Mouse (Mus musculus): ENCODE measurements around the gene Card10. TPM values are rescaled to one million over a fixed set of nuclear protein-coding genes. Genes with fewer than 3 reads are reported as not detected.

Card10 gene
- polyA plus RNA-seq, 1 experiment from 2014 or later: 5.7 TPM

DNA sequence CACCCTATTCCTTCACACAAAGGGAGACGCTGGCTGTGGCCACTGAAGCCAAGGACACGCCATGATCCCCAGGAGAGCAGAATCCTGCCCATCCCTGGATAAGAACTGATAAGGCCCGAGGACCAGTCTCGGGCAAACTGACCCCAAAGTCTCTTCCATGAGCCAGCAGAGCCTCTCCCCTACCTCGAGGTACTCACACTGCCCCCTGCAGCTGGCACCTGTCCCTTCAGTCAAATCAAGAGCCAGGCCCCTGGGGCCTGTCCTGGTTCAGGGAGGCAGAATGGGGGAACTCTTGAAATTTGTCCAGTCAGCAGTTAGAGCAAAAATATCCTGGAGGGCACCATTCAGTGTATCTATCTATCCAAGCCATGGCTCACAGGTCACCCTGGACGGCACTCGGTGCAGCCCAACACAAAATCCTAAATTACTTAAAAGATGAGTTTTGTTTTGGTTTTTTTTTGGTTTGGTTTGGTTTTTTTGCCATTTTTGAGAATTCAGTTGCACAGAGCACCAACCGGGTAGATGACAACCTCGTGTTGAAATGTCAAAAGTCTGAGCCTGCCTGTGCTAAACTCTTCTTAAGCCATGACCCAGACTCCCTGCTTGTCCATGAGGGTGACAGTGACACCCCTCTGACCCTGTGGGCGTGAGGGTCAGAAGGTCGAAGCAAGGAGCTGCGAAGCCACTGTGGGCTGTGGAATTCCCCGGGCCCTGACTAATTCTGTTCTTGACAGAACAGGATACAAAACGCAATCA is 20.3 kb downstream of the Card10 start:
- no peak overlapping the region for H3K4me3 ChIP-seq
- no peaks in the 10 kb centered on the region for H3K9me3 ChIP-seq (replicated peaks)
- H3K9ac ChIP-seq: no peak overlapping the region
- WGBS: 65% methylated on average over 14 of the region's 14 CpGs
- ATAC-seq (replicated peaks; ENCODE audit: insufficient number of reproducible peaks, insufficient read depth, low FRiP score, low read depth): no peak
- no peaks in the 10 kb centered on the region for H3K36me3 ChIP-seq
- H3K4me1 ChIP-seq (replicated peaks): peaks cover 32% of the 10 kb centered on the region
- no peak overlapping the region for H3K27ac ChIP-seq
- no peak overlapping the region for H3K4me2 ChIP-seq
- no peaks in the 10 kb centered on the region for H3K27me3 ChIP-seq

DNA sequence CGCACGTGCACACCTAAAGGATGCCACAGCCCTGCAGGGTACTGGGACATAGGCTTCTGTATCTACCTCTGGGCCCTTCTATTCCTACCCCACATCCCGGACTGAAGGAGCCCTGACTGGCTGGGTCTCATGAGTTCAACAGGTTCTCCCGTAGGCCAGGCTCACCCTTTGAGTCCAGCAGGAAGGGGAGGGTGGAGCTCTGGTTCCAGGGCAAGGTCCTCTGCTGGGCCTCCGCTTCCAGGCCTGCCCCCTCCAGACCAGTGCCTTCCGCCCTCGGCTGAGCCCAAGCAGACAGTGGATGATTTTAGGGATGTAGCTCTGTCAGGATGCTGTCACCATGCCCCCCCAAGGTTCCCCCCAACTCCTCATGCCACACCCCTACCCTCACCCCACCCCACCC is 21.9 kb downstream of the Card10 start:
- ATAC-seq (replicated peaks; ENCODE audit: insufficient number of reproducible peaks, insufficient read depth, low FRiP score, low read depth): no peak
- H3K9ac ChIP-seq: no peak overlapping the region
- no peak overlapping the region for H3K4me3 ChIP-seq

DNA sequence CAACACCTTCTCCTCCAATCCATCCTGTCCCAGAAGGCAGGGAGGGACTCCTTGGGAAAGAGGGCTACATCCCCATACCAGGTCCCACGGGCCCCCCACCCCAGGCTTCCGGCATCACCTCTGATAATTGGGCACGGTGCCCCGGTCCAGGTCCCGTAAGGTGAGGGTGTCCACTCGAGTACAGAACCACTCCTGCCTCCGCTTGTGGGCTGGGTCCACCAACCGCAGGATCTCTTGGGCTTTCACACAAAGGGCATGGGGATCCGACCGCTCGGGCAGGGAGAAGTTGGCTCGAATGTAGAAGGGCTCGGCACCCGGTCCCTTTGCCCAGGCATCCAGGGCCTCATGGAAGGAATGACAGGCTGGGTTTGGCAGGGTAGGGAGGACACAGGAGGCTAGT is 22.5 kb downstream of the Card10 start:
- Histone ChIP-seq H3K27ac (no peak overlapping the region), H3K4me2 (no peak overlapping the region), H3K9ac (no peak overlapping the region), H3K9me3 (replicated peaks) (no peaks in the 10 kb centered on the region), H3K36me3 (peaks cover 13% of the 10 kb centered on the region; the same call in 1 of the 2 replicates), H3K27me3 (no peaks in the 10 kb centered on the region), H3K4me1 (replicated peaks) (peaks cover 14% of the 10 kb centered on the region), H3K4me3 (no peak overlapping the region)
- WGBS: 91% methylated on average over 14 of the region's 14 CpGs
- no peak for ATAC-seq (replicated peaks; ENCODE audit: insufficient number of reproducible peaks, insufficient read depth, low FRiP score, low read depth)

More for the DNA sequence above, 21.9 kb downstream of the Card10 start:
- H3K4me1 ChIP-seq (replicated peaks): peaks cover 17% of the 10 kb centered on the region
- H3K9me3 ChIP-seq (replicated peaks): no peaks in the 10 kb centered on the region
- 79% methylated on average over 7 of the region's 7 CpGs for WGBS
- no peak overlapping the region for H3K27ac ChIP-seq
- H3K4me2 ChIP-seq: no peak overlapping the region
- H3K27me3 ChIP-seq: no peaks in the 10 kb centered on the region
- H3K36me3 ChIP-seq: peaks cover 8% of the 10 kb centered on the region; the same call in 1 of the 2 replicates

DNA sequence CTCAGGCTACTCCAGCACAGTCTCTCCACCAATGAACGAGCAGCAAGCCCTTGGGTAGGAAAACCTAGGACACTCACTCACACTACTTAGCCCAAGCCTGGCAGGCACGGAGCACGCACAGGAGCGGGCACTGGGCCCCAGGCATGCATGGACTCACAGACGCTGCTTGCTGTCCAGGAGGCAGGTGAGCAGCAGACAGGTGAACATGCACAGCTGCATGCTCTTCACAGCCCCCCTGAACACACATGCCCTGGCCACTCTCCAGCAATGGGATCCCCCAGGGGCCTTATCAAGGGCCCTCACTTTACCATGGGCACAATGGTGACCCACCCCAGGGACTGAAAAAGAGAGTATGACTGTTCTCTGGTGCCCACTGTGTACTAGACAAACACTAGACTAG is 23.2 kb downstream of the Card10 start:
- Histone ChIP-seq H3K9ac (no peak overlapping the region), H3K4me2 (no peak overlapping the region), H3K36me3 (peaks cover 14% of the 10 kb centered on the region; the same call in 1 of the 2 replicates), H3K27me3 (no peaks in the 10 kb centered on the region), H3K4me1 (replicated peaks) (peaks cover 14% of the 10 kb centered on the region), H3K4me3 (no peak overlapping the region), H3K27ac (no peak overlapping the region), H3K9me3 (replicated peaks) (no peaks in the 10 kb centered on the region)
- WGBS: 90% methylated on average over 5 of the region's 5 CpGs
- no peak for ATAC-seq (replicated peaks; ENCODE audit: insufficient number of reproducible peaks, insufficient read depth, low FRiP score, low read depth)

DNA sequence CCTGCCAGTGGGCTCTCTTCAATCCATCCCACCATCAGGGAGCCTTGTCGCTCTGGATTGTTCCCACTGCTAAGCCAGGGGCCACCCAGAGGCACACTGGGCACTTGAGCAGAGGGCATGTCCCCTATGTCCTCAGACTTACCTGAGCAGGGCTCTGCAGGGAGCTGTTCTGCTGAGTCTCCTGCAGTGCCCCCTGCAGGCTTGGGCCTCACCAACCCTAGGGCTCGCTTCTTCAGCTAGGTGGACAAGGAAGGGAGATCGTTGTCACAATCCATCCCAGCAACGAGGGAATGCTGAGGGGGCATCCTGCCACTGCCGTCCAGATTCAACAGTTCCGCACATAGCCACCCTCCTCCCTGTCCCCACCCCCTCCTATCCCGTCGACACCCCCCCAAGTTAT is 23.6 kb downstream of the Card10 start:
- H3K27me3 ChIP-seq: no peaks in the 10 kb centered on the region
- H3K4me2 ChIP-seq: no peak overlapping the region
- no peak overlapping the region for H3K4me3 ChIP-seq
- H3K36me3 ChIP-seq: peaks cover 14% of the 10 kb centered on the region; the same call in 1 of the 2 replicates
- H3K27ac ChIP-seq: no peak overlapping the region
- no peaks in the 10 kb centered on the region for H3K9me3 ChIP-seq (replicated peaks)
- H3K9ac ChIP-seq: no peak overlapping the region
- WGBS: 66% methylated on average over 8 of the region's 8 CpGs
- ATAC-seq (replicated peaks; ENCODE audit: insufficient number of reproducible peaks, insufficient read depth, low FRiP score, low read depth): no peak
- H3K4me1 ChIP-seq (replicated peaks): peaks cover 14% of the 10 kb centered on the region

DNA sequence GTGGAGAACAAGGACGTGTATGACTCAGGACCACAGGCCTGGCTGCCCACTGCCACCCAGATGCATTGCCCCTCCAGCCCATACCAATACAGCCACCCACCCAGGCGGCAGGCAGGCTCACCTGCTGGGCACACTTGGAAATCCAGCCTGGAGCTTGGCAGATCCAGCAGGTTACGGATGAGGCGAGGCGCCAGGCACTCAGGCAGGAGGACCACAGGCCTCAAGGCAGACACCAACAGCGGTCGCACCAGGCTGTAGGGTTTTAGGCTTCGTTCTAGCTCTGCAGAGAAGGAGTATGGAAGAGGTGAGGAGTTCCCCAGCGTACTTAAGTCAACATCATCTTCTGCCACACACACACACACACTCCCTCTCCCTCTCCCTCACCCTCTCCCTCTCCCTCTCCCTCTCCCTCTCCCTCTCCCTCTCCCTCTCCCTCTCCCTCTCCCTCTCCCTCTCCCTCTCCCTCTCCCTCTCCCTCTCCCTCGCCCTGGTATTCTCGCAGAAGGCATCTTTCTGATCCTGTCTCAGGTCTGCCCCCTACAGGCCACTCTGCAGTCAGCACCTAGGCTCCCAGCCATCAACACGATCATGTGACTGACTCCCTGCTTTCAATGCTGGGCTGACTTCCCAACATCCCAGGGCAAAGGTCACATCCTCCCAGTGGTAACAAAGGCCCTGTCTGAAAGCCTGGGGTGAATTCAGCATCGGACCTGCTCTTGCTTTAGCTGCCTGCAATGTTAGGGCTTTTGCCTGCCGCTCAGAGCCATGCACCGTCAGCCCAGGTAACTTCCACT is 24.6 kb downstream of the Card10 start:
- Histone ChIP-seq H3K4me3 (no peak overlapping the region), H3K27ac (0 out of 2 replicates have a peak overlapping the region, but pooled peaks have one; percentile 16), H3K4me1 (replicated peaks) (peaks cover 18% of the 10 kb centered on the region), H3K9ac (no peak overlapping the region), H3K4me2 (no peak overlapping the region), H3K36me3 (peaks cover 14% of the 10 kb centered on the region; the same call in 1 of the 2 replicates), H3K9me3 (replicated peaks) (no peaks in the 10 kb centered on the region), H3K27me3 (no peaks in the 10 kb centered on the region)
- WGBS: 65% methylated on average over 13 of the region's 15 CpGs
- ATAC-seq (replicated peaks; ENCODE audit: insufficient number of reproducible peaks, insufficient read depth, low FRiP score, low read depth): peak; percentile 34; the same call in 1 of the 2 replicates

DNA sequence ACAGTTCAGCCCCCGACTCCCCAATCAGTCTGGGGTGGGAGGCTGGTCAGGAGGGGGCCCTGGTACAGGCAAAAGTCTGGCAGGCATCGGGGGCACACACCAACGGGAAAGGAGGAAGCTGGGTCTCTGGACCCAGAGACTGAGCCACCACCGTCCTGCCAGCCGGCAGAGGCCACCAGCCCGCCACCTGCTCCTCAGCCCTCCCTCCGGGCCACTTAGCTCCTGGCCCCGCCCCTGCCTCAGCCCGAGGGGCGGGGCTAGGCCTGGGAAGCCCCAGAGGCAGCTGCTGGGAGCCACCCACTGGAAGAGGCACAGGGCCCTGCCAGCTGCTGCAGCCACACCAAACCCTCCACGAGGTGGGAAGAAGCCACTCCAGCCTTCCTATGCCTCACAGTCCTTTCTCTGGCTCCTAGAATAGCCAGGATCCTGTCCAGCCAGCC is 29.5 kb downstream of the Card10 start, which contains the start of gene Mfng:
Gene Mfng, minus strand, starts transcription at position 186 of the 440 bp plus-strand sequence.
- Histone ChIP-seq H3K9me3 (replicated peaks) (peaks cover 3% of the 10 kb centered on the region; the same call in 1 of the 2 replicates), H3K27ac (peak within 1 kb of the TSS; percentile 73), H3K27me3 (no peaks in the 10 kb centered on the region), H3K4me1 (replicated peaks) (peaks cover 12% of the 10 kb centered on the region), H3K4me3 (peak within 1 kb of the TSS; percentile 44), H3K9ac (peak within 1 kb of the TSS; percentile 34; the same call in 1 of the 2 replicates), H3K4me2 (peak within 1 kb of the TSS; percentile 56), H3K36me3 (peaks cover 14% of the 10 kb centered on the region; the same call in 1 of the 2 replicates)
- ATAC-seq (replicated peaks; ENCODE audit: insufficient number of reproducible peaks, insufficient read depth, low FRiP score, low read depth): peak; percentile 48; the same call in 1 of the 2 replicates
- 3% methylated on average over 11 of the region's 11 CpGs for WGBS

DNA sequence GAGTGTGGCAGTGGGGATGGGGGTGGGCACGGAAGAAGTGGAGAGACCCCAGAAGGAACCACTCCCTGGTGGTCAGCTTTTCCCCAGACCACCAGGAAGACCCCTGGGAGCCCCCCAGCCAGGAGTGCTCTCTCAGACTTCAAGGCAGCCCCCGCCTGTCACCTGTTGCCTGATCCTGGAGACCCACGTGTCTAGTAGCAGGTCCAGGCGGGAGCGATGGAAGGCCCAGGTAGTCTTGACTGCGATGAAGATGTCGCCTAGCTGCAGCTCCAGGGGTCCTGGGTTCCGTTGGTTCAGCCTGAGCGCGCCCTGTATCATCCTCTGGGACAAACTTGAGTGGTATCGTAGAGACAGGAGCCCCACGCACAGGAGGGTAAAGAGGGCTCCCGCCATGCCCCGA is 30.0 kb downstream of the Card10 start:
- peak overlapping the region; percentile 56 for H3K4me2 ChIP-seq
- ATAC-seq (replicated peaks; ENCODE audit: insufficient number of reproducible peaks, insufficient read depth, low FRiP score, low read depth): no peak
- H3K9ac ChIP-seq: peak overlapping the region; percentile 34; the same call in 1 of the 2 replicates
- H3K36me3 ChIP-seq: peaks cover 14% of the 10 kb centered on the region; the same call in 1 of the 2 replicates
- no peaks in the 10 kb centered on the region for H3K27me3 ChIP-seq
- peak overlapping the region; percentile 44 for H3K4me3 ChIP-seq
- H3K4me1 ChIP-seq (replicated peaks): peaks cover 9% of the 10 kb centered on the region
- peak overlapping the region; percentile 73 for H3K27ac ChIP-seq
- H3K9me3 ChIP-seq (replicated peaks): peaks cover 3% of the 10 kb centered on the region; the same call in 1 of the 2 replicates
- 40% methylated on average over 14 of the region's 14 CpGs for WGBS

DNA sequence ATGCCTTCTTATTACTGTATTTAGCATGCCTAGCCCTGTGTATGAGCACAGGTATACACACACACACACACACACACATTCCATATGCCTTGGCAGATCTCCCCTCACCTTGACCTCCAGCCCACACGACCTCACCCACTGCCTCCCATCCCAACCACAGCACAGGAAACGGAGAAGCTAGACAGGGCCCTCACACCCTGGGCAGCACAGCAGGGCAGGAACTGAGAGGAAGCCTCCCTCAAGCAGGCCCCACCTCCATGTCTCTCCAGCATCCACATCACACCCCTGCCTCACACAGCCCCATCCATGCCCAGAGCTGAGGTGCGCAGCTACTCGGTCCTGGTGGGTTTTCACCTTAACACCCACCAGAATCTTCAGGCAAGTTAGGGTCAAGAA is 30.5 kb downstream of the Card10 start:
- H3K4me1 ChIP-seq (replicated peaks): peaks cover 11% of the 10 kb centered on the region
- H3K4me3 ChIP-seq: peak overlapping the region; percentile 44
- peaks cover 14% of the 10 kb centered on the region; the same call in 1 of the 2 replicates for H3K36me3 ChIP-seq
- peak overlapping the region; percentile 56 for H3K4me2 ChIP-seq
- peak; percentile 51; the same call in 1 of the 2 replicates for ATAC-seq (replicated peaks; ENCODE audit: insufficient number of reproducible peaks, insufficient read depth, low FRiP score, low read depth)
- no peaks in the 10 kb centered on the region for H3K27me3 ChIP-seq
- peaks cover 3% of the 10 kb centered on the region; the same call in 1 of the 2 replicates for H3K9me3 ChIP-seq (replicated peaks)
- peak overlapping the region; percentile 34; the same call in 1 of the 2 replicates for H3K9ac ChIP-seq
- 52% methylated on average over 4 of the region's 4 CpGs for WGBS
- H3K27ac ChIP-seq: peak overlapping the region; percentile 73

DNA sequence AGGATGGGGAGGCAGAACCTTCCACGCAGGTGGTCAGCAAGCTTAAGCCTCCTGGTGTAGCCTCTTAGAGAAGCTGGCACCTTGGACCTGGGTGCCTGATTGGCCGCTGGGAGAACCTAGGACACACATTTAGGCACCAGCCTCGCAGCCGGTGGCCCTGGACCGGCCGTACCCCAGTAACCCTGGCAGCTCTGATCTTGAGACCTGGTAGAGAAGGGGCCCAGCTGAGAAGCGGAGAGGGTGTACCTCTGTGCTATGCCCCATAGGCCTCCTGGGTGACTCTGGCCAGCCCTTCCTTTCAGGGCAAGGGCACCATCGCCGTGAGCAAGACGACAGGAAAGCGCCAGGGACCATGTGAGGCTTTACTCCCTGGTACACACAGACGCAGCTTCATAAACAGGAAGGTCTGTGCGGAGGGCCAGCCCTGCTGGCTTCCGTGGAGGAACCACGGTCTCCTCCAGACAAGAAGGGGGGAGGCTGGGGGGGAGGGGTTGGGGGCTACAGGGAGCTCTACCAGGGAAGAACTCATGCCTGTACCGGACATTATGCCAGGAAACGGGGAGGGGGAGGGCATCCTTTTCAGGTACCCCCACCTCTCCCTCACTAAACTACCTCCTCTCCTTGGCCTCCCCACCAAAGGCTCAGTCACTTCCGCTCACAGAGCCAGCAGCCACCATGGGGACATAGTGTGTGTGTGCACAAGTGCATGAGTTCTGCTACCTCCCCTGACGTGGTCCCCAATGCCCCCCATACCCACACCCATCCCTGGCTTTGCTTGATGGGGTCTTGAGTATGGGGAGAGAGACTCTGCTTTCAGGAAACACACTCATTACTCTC is 31.1 kb downstream of the Card10 start:
- Histone ChIP-seq H3K9ac (peak overlapping the region; percentile 33; the same call in 1 of the 2 replicates), H3K36me3 (peaks cover 14% of the 10 kb centered on the region; the same call in 1 of the 2 replicates)

More for the DNA sequence above, 31.1 kb downstream of the Card10 start:
- Histone ChIP-seq H3K27me3 (no peaks in the 10 kb centered on the region), H3K9me3 (replicated peaks) (peaks cover 3% of the 10 kb centered on the region; the same call in 1 of the 2 replicates), H3K4me3 (peak overlapping the region; percentile 44), H3K4me2 (peak overlapping the region; percentile 56), H3K27ac (peak overlapping the region; percentile 73), H3K4me1 (replicated peaks) (peaks cover 11% of the 10 kb centered on the region)
- ATAC-seq (replicated peaks; ENCODE audit: insufficient number of reproducible peaks, insufficient read depth, low FRiP score, low read depth): peak; percentile 48; the same call in 1 of the 2 replicates
- WGBS: 57% methylated on average over 19 of the region's 19 CpGs

Measured in heart, embryonic 15.5 days (tissue).